In genomic region chr7:140090601-140091000, GRCm38 (mm10) we compare ENCODE assay signal across 29 mouse cellular contexts. TPM values are rescaled to one million over a fixed set of nuclear protein-coding genes. Genes with fewer than 3 reads are reported as not detected.
A peak's percentile ranks its signal among the peaks of the same experiment; 100 is the strongest.
DNase-seq lines count a peak whose midpoint lies in the region; ATAC-seq and TF ChIP-seq lines count a peak whose summit lies in the region.
"Had no signal": no experiment of that assay in that cellular context is flagged by ENCODE, and none has a peak within 500 bp of the region (broad histone marks: within the 10 kb centered on the region; RNA-seq: fewer than 3 reads in every experiment).

No protein-coding gene starts in this region.

- no peak overlapping the region for H3K4me3 ChIP-seq in embryonic facial prominence, embryonic 14.5 days (ENCODE audit: low read depth, low read length)
- no peak overlapping the region for H3K4me3 ChIP-seq in embryonic facial prominence, embryonic 10.5 days
- H3K4me3 ChIP-seq in small intestine, adult 2 months (ENCODE audit: low read depth, low read length): no peak overlapping the region
- no peak overlapping the region for H3K4me3 ChIP-seq in thymus, adult 2 months (ENCODE audit: control insufficient read depth, insufficient read depth, low read length)
- H3K4me3 ChIP-seq: embryonic facial prominence, embryonic 12.5 days; embryonic facial prominence, embryonic 15.5 days; erythroblast, embryonic 14.5 days; forebrain, embryonic 13.5 days; forebrain, embryonic 15.5 days had no signal

- WGBS in embryonic facial prominence, embryonic 14.5 days: 67% methylated on average over 10 of the region's 10 CpGs
- 82% methylated on average over 10 of the region's 10 CpGs for WGBS in embryonic facial prominence, embryonic 10.5 days
- 36% methylated on average over 10 of the region's 10 CpGs for WGBS in small intestine, adult 2 months
- WGBS in thymus, adult 2 months: 87% methylated on average over 10 of the region's 10 CpGs

- no peak for TF ChIP-seq POLR2A in small intestine, adult 2 months (IDR thresholded peaks at IDR 0.05; ENCODE audit: low read depth, low read length)
- TF ChIP-seq POLR2A in thymus, adult 2 months (IDR thresholded peaks at IDR 0.05; ENCODE audit: control insufficient read depth, extremely low read depth, insufficient read depth, low read length, poor library complexity): no peak

- no peak overlapping the region for H3K9ac ChIP-seq in embryonic facial prominence, embryonic 14.5 days (ENCODE audit: low read depth, low read length)
- H3K9ac ChIP-seq: embryonic facial prominence, embryonic 12.5 days; embryonic facial prominence, embryonic 15.5 days; forebrain, embryonic 13.5 days; forebrain, embryonic 15.5 days; forebrain, postnatal 0 days had no signal

- no peak for TF ChIP-seq CTCF in small intestine, adult 2 months (IDR thresholded peaks at IDR 0.05; ENCODE audit: extremely low read depth, insufficient read length, insufficient replicate concordance, low read depth, low read length)
- no peak for TF ChIP-seq CTCF in thymus, adult 2 months (IDR thresholded peaks at IDR 0.05; ENCODE audit: borderline replicate concordance, control insufficient read depth, extremely low read depth, insufficient read depth, low read length, poor library complexity)

- H3K36me3 ChIP-seq in embryonic facial prominence, embryonic 14.5 days (ENCODE audit: control insufficient read depth, insufficient read depth, low read length): no peaks in the 10 kb centered on the region
- no peaks in the 10 kb centered on the region for H3K36me3 ChIP-seq in embryonic facial prominence, embryonic 10.5 days (replicated peaks)
- H3K36me3 ChIP-seq in small intestine, adult 2 months (ENCODE audit: control insufficient read depth, insufficient read depth, low read length): no peaks in the 10 kb centered on the region; the same call in 1 of the 2 replicates
- H3K36me3 ChIP-seq in thymus, adult 2 months (ENCODE audit: control insufficient read depth, insufficient read depth, low read length): no peaks in the 10 kb centered on the region
- H3K36me3 ChIP-seq: embryonic facial prominence, embryonic 12.5 days; embryonic facial prominence, embryonic 15.5 days; forebrain, embryonic 15.5 days; G1E had no signal

- ATAC-seq in embryonic facial prominence, embryonic 14.5 days (ENCODE audit: low read depth): no peak
- ATAC-seq: activated CD4-positive, CD25-positive, alpha-beta regulatory T cell, adult 4 months; CD4-positive, CD25-positive, alpha-beta regulatory T cell, adult 4 months; forebrain, embryonic 13.5 days; forebrain, embryonic 15.5 days; forebrain, postnatal 0 days; Patski had no signal

- no peak overlapping the region for H3K4me2 ChIP-seq in embryonic facial prominence, embryonic 14.5 days (ENCODE audit: low read depth, low read length)
- H3K4me2 ChIP-seq: embryonic facial prominence, embryonic 12.5 days; embryonic facial prominence, embryonic 15.5 days; forebrain, embryonic 13.5 days; forebrain, embryonic 15.5 days had no signal

- no peak overlapping the region for H3K27ac ChIP-seq in embryonic facial prominence, embryonic 14.5 days (replicated peaks; ENCODE audit: low read depth, low read length)
- H3K27ac ChIP-seq in embryonic facial prominence, embryonic 10.5 days (replicated peaks): no peak overlapping the region
- H3K27ac ChIP-seq in small intestine, adult 2 months (ENCODE audit: insufficient read depth, low read depth, low read length): peak overlapping the region; percentile 54; the same call in 1 of the 2 replicates
- H3K27ac ChIP-seq in thymus, adult 2 months (ENCODE audit: control insufficient read depth, insufficient read depth, low read length): no peak overlapping the region
- H3K27ac ChIP-seq: embryonic facial prominence, embryonic 12.5 days; embryonic facial prominence, embryonic 15.5 days; forebrain, embryonic 13.5 days; forebrain, embryonic 15.5 days had no signal

- H3K9me3 ChIP-seq in embryonic facial prominence, embryonic 14.5 days (ENCODE audit: control insufficient read depth, low read length): no peaks in the 10 kb centered on the region
- no peaks in the 10 kb centered on the region for H3K9me3 ChIP-seq in embryonic facial prominence, embryonic 10.5 days
- H3K9me3 ChIP-seq: embryonic facial prominence, embryonic 12.5 days; embryonic facial prominence, embryonic 15.5 days; forebrain, embryonic 13.5 days; forebrain, embryonic 15.5 days; G1E had no signal

- DNase-seq in embryonic facial prominence, embryonic 14.5 days (ENCODE audit: low spot score): peak; percentile 66
- no peak for DNase-seq in embryonic facial prominence, embryonic 10.5 days (ENCODE audit: low spot score)
- DNase-seq in urinary bladder, postnatal 14 days (ENCODE audit: low spot score): peak; percentile 27
- no peak for DNase-seq in urinary bladder, adult 2 months (ENCODE audit: low spot score)
- no peak for DNase-seq in thymus, adult 2 months
- DNase-seq in testis, postnatal 14 days (ENCODE audit: low spot score): no peak
- DNase-seq: adrenal gland, adult 8-10 months; adrenal gland, postnatal 14 days; adrenal gland, postnatal 36 days; B cell, adult 2 months; cerebellum, adult 18-20 months; cerebellum, adult 8-10 months; cerebellum, adult 9-11 months; cerebellum, postnatal 14 days; cerebellum, postnatal 36 days; embryo, embryonic 11 days; forebrain, postnatal 0 days had no signal

- no peaks in the 10 kb centered on the region for H3K27me3 ChIP-seq in embryonic facial prominence, embryonic 14.5 days (replicated peaks; ENCODE audit: control insufficient read depth, insufficient read depth, low read length)
- H3K27me3 ChIP-seq in embryonic facial prominence, embryonic 10.5 days (replicated peaks; ENCODE audit: low read depth, poor library complexity, severe bottlenecking): 0 out of 2 replicates have a peak, but pooled peaks cover 3% of the 10 kb centered on the region
- H3K27me3 ChIP-seq in small intestine, adult 2 months (ENCODE audit: control insufficient read depth, insufficient read depth, low read length): no peaks in the 10 kb centered on the region
- no peaks in the 10 kb centered on the region for H3K27me3 ChIP-seq in thymus, adult 2 months (ENCODE audit: control insufficient read depth, insufficient read depth, low read length)
- H3K27me3 ChIP-seq: CH12.LX; embryonic facial prominence, embryonic 12.5 days; embryonic facial prominence, embryonic 15.5 days; forebrain, embryonic 13.5 days; forebrain, embryonic 15.5 days; Patski had no signal

- no peaks in the 10 kb centered on the region for H3K4me1 ChIP-seq in embryonic facial prominence, embryonic 14.5 days (ENCODE audit: control insufficient read depth, insufficient read depth, low read length)
- peaks cover 9% of the 10 kb centered on the region for H3K4me1 ChIP-seq in embryonic facial prominence, embryonic 10.5 days
- H3K4me1 ChIP-seq in small intestine, adult 2 months (ENCODE audit: control insufficient read depth, insufficient read depth, insufficient read length, low read length): peaks cover 16% of the 10 kb centered on the region
- no peaks in the 10 kb centered on the region for H3K4me1 ChIP-seq in thymus, adult 2 months (replicated peaks; ENCODE audit: control insufficient read depth, insufficient read depth, low read length)
- H3K4me1 ChIP-seq: embryonic facial prominence, embryonic 15.5 days; forebrain, embryonic 15.5 days had no signal

RNA-seq across cellular contexts. Expression of gene Prap1, which starts 2.6 kb away (rescaled TPM):
- 0.60 TPM in 1 of 2 replicates, not detected in the other for polyA plus RNA-seq in embryonic facial prominence, embryonic 14.5 days (2014; fragmentation: Nextera tagmentation; extraction: Ambion mirVana)
- polyA plus RNA-seq in embryonic facial prominence, embryonic 10.5 days (2016; fragmentation: Nextera tagmentation; extraction: Ambion mirVana): not detected in 2 replicates
- polyA plus RNA-seq in urinary bladder, adult 2 months (2012; rRNA removed): 3.3 TPM in 2 replicates
- 3,061 and 5,933 TPM in 2 replicates for polyA plus RNA-seq in small intestine, adult 2 months (2012; rRNA removed)
- polyA plus RNA-seq in thymus, adult 2 months (2012; rRNA removed): 2.4 and 5.2 TPM in 2 replicates
- polyA plus RNA-seq: activated CD4-positive, CD25-positive, alpha-beta regulatory T cell, adult 4 months; CD4-positive, CD25-positive, alpha-beta regulatory T cell, adult 4 months; embryonic facial prominence, embryonic 12.5 days; erythroblast, embryonic 14.5 days; forebrain, embryonic 11.5 days; forebrain, embryonic 13.5 days; forebrain, embryonic 15.5 days; forebrain, postnatal 0 days; G1E; Patski had no signal

RNA-seq across cellular contexts. Expression of gene Caly, which starts 8.3 kb away (rescaled TPM):
- polyA plus RNA-seq in embryonic facial prominence, embryonic 14.5 days (2014; fragmentation: Nextera tagmentation; extraction: Ambion mirVana): 3.4 and 3.6 TPM in 2 replicates
- polyA plus RNA-seq in embryonic facial prominence, embryonic 10.5 days (2016; fragmentation: Nextera tagmentation; extraction: Ambion mirVana): 0.98 and 1.4 TPM in 2 replicates
- polyA plus RNA-seq in urinary bladder, adult 2 months (2012; rRNA removed): 0.83 and 1.0 TPM in 2 replicates
- 1.0 and 1.4 TPM in 2 replicates for polyA plus RNA-seq in small intestine, adult 2 months (2012; rRNA removed)
- polyA plus RNA-seq in thymus, adult 2 months (2012; rRNA removed): 0.14 and 0.44 TPM in 2 replicates
- polyA plus RNA-seq: activated CD4-positive, CD25-positive, alpha-beta regulatory T cell, adult 4 months; CD4-positive, CD25-positive, alpha-beta regulatory T cell, adult 4 months; G1E; Patski had no signal

RNA-seq across cellular contexts. Expression of gene Fuom, which starts 11.6 kb away (rescaled TPM):
- polyA plus RNA-seq in embryonic facial prominence, embryonic 14.5 days (2014; fragmentation: Nextera tagmentation; extraction: Ambion mirVana): 26.0 and 29.4 TPM in 2 replicates
- 12.4 and 15.9 TPM in 2 replicates for polyA plus RNA-seq in embryonic facial prominence, embryonic 10.5 days (2016; fragmentation: Nextera tagmentation; extraction: Ambion mirVana)
- polyA plus RNA-seq in urinary bladder, adult 2 months (2012; rRNA removed): 61.2 and 63.5 TPM in 2 replicates
- polyA plus RNA-seq in small intestine, adult 2 months (2012; rRNA removed): 76.8 and 111 TPM in 2 replicates
- 28.1 and 34.8 TPM in 2 replicates for polyA plus RNA-seq in thymus, adult 2 months (2012; rRNA removed)

RNA-seq across cellular contexts. Expression of gene Paox, which starts 25.0 kb away (rescaled TPM):
- 16.7 and 17.8 TPM in 2 replicates for polyA plus RNA-seq in embryonic facial prominence, embryonic 14.5 days (2014; fragmentation: Nextera tagmentation; extraction: Ambion mirVana)
- 18.6 and 21.3 TPM in 2 replicates for polyA plus RNA-seq in embryonic facial prominence, embryonic 10.5 days (2016; fragmentation: Nextera tagmentation; extraction: Ambion mirVana)
- polyA plus RNA-seq in urinary bladder, adult 2 months (2012; rRNA removed): 8.1 and 11.0 TPM in 2 replicates
- polyA plus RNA-seq in small intestine, adult 2 months (2012; rRNA removed): 11.0 and 13.5 TPM in 2 replicates
- polyA plus RNA-seq in thymus, adult 2 months (2012; rRNA removed): 15.3 and 18.0 TPM in 2 replicates
- polyA plus RNA-seq: erythroblast, embryonic 14.5 days had no signal

RNA-seq across cellular contexts. Expression of gene Echs1, which starts 25.7 kb away (rescaled TPM):
- 136 and 146 TPM in 2 replicates for polyA plus RNA-seq in embryonic facial prominence, embryonic 14.5 days (2014; fragmentation: Nextera tagmentation; extraction: Ambion mirVana)
- polyA plus RNA-seq in embryonic facial prominence, embryonic 10.5 days (2016; fragmentation: Nextera tagmentation; extraction: Ambion mirVana): 174 and 178 TPM in 2 replicates
- polyA plus RNA-seq in urinary bladder, adult 2 months (2012; rRNA removed): 112 and 118 TPM in 2 replicates
- polyA plus RNA-seq in small intestine, adult 2 months (2012; rRNA removed): 47.4 and 48.1 TPM in 2 replicates
- polyA plus RNA-seq in thymus, adult 2 months (2012; rRNA removed): 60.9 and 65.6 TPM in 2 replicates

Comparison
In these comparisons a context has a peak if more than half of its experiments do, and no peak if none do; other contexts are left out.
1. DNase-seq: peak in embryonic facial prominence, embryonic 14.5 days (single experiment) and urinary bladder, postnatal 14 days (single experiment); none in embryonic facial prominence, embryonic 10.5 days (single experiment), urinary bladder, adult 2 months (single experiment), thymus, adult 2 months (single experiment) and testis, postnatal 14 days (single experiment).
2. RNA of gene Prap1, which starts 2.6 kb away (polyA plus RNA-seq): 3,061 to 5,933 TPM in small intestine, adult 2 months; 2.4 to 5.2 TPM in thymus, adult 2 months, 3.3 TPM in urinary bladder, adult 2 months, 0.60 TPM in embryonic facial prominence, embryonic 14.5 days and not detected in embryonic facial prominence, embryonic 10.5 days; every median in the first group is over 100 times any median in the second.